Mouse (Mus musculus) forebrain, embryonic 14.5 days (tissue): ENCODE results near the gene Ahnak2. TPM values are rescaled to one million over a fixed set of nuclear protein-coding genes. Genes with fewer than 3 reads are reported as not detected.
A peak's percentile ranks its signal among the peaks of the same experiment; 100 is the strongest.

Experiments
- ATAC-seq: fragments of 200-750 bp; cut with Nextera tagmentation; 2 replicates; pipeline ENCODE4 v1.8.0; 2017; ENCODE audit warnings: mild to moderate bottlenecking, moderate library complexity
- DNase-seq: peaks from one replicate; pipeline ENCODE4 v3.0.0-alpha.2; 2015; ENCODE audit warnings: low spot score
- H3K27ac ChIP-seq: fragments of 300-500 bp; sonication (generic); 2 replicates; pipeline ENCODE4 v1.5.1; 2014; ENCODE audit warnings: low read depth, mild to moderate bottlenecking, control low read depth, low read length, moderate library complexity
- H3K27me3 ChIP-seq: fragments of 300-500 bp; sonication (generic); replicated peaks from 2 replicates; pipeline ENCODE4 v1.6.1; 2014; ENCODE audit warnings: low read length, control low read depth, mixed read lengths; ENCODE audit not compliant: control insufficient read depth, insufficient read depth
- H3K36me3 ChIP-seq: fragments of 300-500 bp; sonication (generic); 2 replicates; pipeline ENCODE4 v1.6.1; 2014; ENCODE audit warnings: low read length, control low read depth; ENCODE audit not compliant: control insufficient read depth, insufficient read depth
- H3K4me1 ChIP-seq: fragments of 300-500 bp; sonication (generic); 2 replicates; pipeline ENCODE4 v1.6.1; 2014; ENCODE audit warnings: antibody characterized with exemption, low read length, control low read depth; ENCODE audit not compliant: control insufficient read depth, insufficient read depth
- H3K4me2 ChIP-seq: fragments of 300-500 bp; sonication (generic); 2 replicates; pipeline ENCODE4 v1.6.1; 2014; ENCODE audit warnings: mild to moderate bottlenecking, control low read depth, low read length
- H3K4me3 ChIP-seq: fragments of 300-500 bp; sonication (generic); 2 replicates; pipeline ENCODE4 v1.5.1; 2014; ENCODE audit warnings: low read depth, low read length, control low read depth
- H3K9ac ChIP-seq: fragments of 300-500 bp; sonication (generic); 2 replicates; pipeline ENCODE4 v1.6.1; 2014; ENCODE audit warnings: mild to moderate bottlenecking, low read length, control low read depth, moderate library complexity
- H3K9me3 ChIP-seq: fragments of 300-500 bp; sonication (generic); replicated peaks from 2 replicates; pipeline ENCODE4 v1.6.1; 2016; ENCODE audit warnings: low read length, control low read depth, mixed read lengths; ENCODE audit not compliant: control insufficient read depth
- WGBS: fragments of 180-500 bp; shearing (Covaris S2); extraction: QIAGEN DNeasy Blood & Tissue Kit; methylation state at CpG from one replicate; pipeline ENCODE4 v1.1.7; 2014; 5-methylcytosine and 5-hydroxymethylcytosine counted together
- polyA plus RNA-seq: library from polyadenylated mRNA; unstranded; fragments of >200 nt; fragmentation: Nextera tagmentation; extraction: Ambion mirVana; gene quantifications from 2 replicates; pipeline ENCODE4 v1.2.1, GENCODE M21; 2014

Ahnak2 gene
- polyA plus RNA-seq, 1 experiment from 2014 or later = 0.29 TPM

GRCm38 (mm10) chr12:112795466-112796104 lies 6.9 kb downstream of the Ahnak2 start:
- Histone ChIP-seq H3K4me1 (peaks cover 3% of the 10 kb centered on the region; the same call in 1 of the 2 replicates), H3K4me2 (no peak overlapping the region), H3K36me3 (no peaks in the 10 kb centered on the region), H3K27ac (no peak overlapping the region), H3K9ac (no peak overlapping the region), H3K27me3 (peaks cover under 1% of the 10 kb centered on the region; the same call in 1 of the 2 replicates), H3K4me3 (no peak overlapping the region), H3K9me3 (no peaks in the 10 kb centered on the region)
- DNase-seq = no peak
- WGBS = 71% methylated on average over 18 of the region's 18 CpGs
- no peak for ATAC-seq

- H3K27me3 ChIP-seq = no peaks in the 10 kb centered on the region; the same call in 1 of the 2 replicates
- ATAC-seq (no peak), DNase-seq (no peak)
- no peak overlapping the region for H3K4me2 ChIP-seq
- H3K4me1 ChIP-seq = peaks cover 3% of the 10 kb centered on the region; the same call in 1 of the 2 replicates
- H3K27ac ChIP-seq = no peak overlapping the region
- WGBS = 83% methylated on average over 5 of the region's 5 CpGs
- no peak overlapping the region for H3K4me3 ChIP-seq
- H3K9me3 ChIP-seq = no peaks in the 10 kb centered on the region
- no peaks in the 10 kb centered on the region for H3K36me3 ChIP-seq
- H3K9ac ChIP-seq = no peak overlapping the region
These were observed 7.5 kb downstream of the Ahnak2 start for GRCm38 (mm10) chr12:112794998-112795397.

- H3K27ac ChIP-seq = no peak overlapping the region
- H3K27me3 ChIP-seq = no peaks in the 10 kb centered on the region; the same call in 1 of the 2 replicates
- no peak overlapping the region for H3K4me2 ChIP-seq
- H3K4me1 ChIP-seq = peaks cover 3% of the 10 kb centered on the region; the same call in 1 of the 2 replicates
- no peaks in the 10 kb centered on the region for H3K36me3 ChIP-seq
- 32% methylated on average over 7 of the region's 7 CpGs for WGBS
- no peak overlapping the region for H3K4me3 ChIP-seq
- no peak overlapping the region for H3K9ac ChIP-seq
- ATAC-seq (no peak), DNase-seq (no peak)
- no peaks in the 10 kb centered on the region for H3K9me3 ChIP-seq
These were observed 8.1 kb downstream of the Ahnak2 start for GRCm38 (mm10) chr12:112794356-112794816.

- DNase-seq (no peak), ATAC-seq (no peak)
- H3K4me3 ChIP-seq = no peak overlapping the region
- H3K4me1 ChIP-seq = peaks cover 3% of the 10 kb centered on the region; the same call in 1 of the 2 replicates
- H3K9me3 ChIP-seq = no peaks in the 10 kb centered on the region
- 0 out of 2 replicates have a peak overlapping the region, but pooled peaks have one; percentile 8 for H3K9ac ChIP-seq
- no peaks in the 10 kb centered on the region for H3K36me3 ChIP-seq
- no peaks in the 10 kb centered on the region; the same call in 1 of the 2 replicates for H3K27me3 ChIP-seq
- no peak overlapping the region for H3K4me2 ChIP-seq
- H3K27ac ChIP-seq = no peak overlapping the region
- 70% methylated on average over 13 of the region's 13 CpGs for WGBS
These were observed 8.7 kb downstream of the Ahnak2 start for GRCm38 (mm10) chr12:112793601-112794355.

- 78% methylated on average over 8 of the region's 8 CpGs for WGBS
- H3K9ac ChIP-seq = no peak overlapping the region
- DNase-seq (no peak), ATAC-seq (no peak)
- no peaks in the 10 kb centered on the region for H3K9me3 ChIP-seq
- H3K4me3 ChIP-seq = no peak overlapping the region
- H3K4me1 ChIP-seq = peaks cover 3% of the 10 kb centered on the region; the same call in 1 of the 2 replicates
- no peaks in the 10 kb centered on the region for H3K36me3 ChIP-seq
- no peaks in the 10 kb centered on the region for H3K27me3 ChIP-seq
- no peak overlapping the region for H3K4me2 ChIP-seq
- no peak overlapping the region for H3K27ac ChIP-seq
These were observed 11.4 kb downstream of the Ahnak2 start for GRCm38 (mm10) chr12:112791026-112791425.

GRCm38 (mm10) chr12:112774481-112774880 lies 28.0 kb downstream of the Ahnak2 start:
- DNase-seq = no peak
- no peaks in the 10 kb centered on the region for H3K27me3 ChIP-seq
- no peaks in the 10 kb centered on the region for H3K4me1 ChIP-seq
- WGBS = 96% methylated on average over 10 of the region's 10 CpGs
- no peaks in the 10 kb centered on the region for H3K9me3 ChIP-seq
- no peak overlapping the region for H3K4me3 ChIP-seq
- H3K9ac ChIP-seq = no peak overlapping the region
- no peak overlapping the region for H3K4me2 ChIP-seq
- H3K36me3 ChIP-seq = no peaks in the 10 kb centered on the region
- H3K27ac ChIP-seq = no peak overlapping the region
- ATAC-seq = no peak

GRCm38 (mm10) chr12:112774026-112774425 lies 28.4 kb downstream of the Ahnak2 start:
- DNase-seq (no peak), ATAC-seq (no peak)
- no peak overlapping the region for H3K4me2 ChIP-seq
- H3K27me3 ChIP-seq = no peaks in the 10 kb centered on the region
- H3K9me3 ChIP-seq = no peaks in the 10 kb centered on the region
- no peak overlapping the region for H3K27ac ChIP-seq
- 90% methylated on average over 6 of the region's 6 CpGs for WGBS
- H3K4me3 ChIP-seq = no peak overlapping the region
- no peaks in the 10 kb centered on the region for H3K4me1 ChIP-seq
- H3K36me3 ChIP-seq = no peaks in the 10 kb centered on the region
- H3K9ac ChIP-seq = no peak overlapping the region

- no peaks in the 10 kb centered on the region for H3K36me3 ChIP-seq
- DNase-seq = no peak
- H3K4me3 ChIP-seq = no peak overlapping the region
- no peaks in the 10 kb centered on the region for H3K9me3 ChIP-seq
- H3K4me1 ChIP-seq = no peaks in the 10 kb centered on the region
- no peak overlapping the region for H3K9ac ChIP-seq
- H3K4me2 ChIP-seq = no peak overlapping the region
- ATAC-seq = no peak
- no peak overlapping the region for H3K27ac ChIP-seq
- 44% methylated on average over 9 of the region's 9 CpGs for WGBS
- no peaks in the 10 kb centered on the region for H3K27me3 ChIP-seq
These were observed 29.1 kb downstream of the Ahnak2 start for GRCm38 (mm10) chr12:112773366-112773765.

- Histone ChIP-seq H3K9me3 (no peaks in the 10 kb centered on the region), H3K27me3 (no peaks in the 10 kb centered on the region), H3K36me3 (no peaks in the 10 kb centered on the region), H3K4me2 (no peak overlapping the region), H3K4me3 (no peak overlapping the region), H3K27ac (no peak overlapping the region), H3K9ac (no peak overlapping the region), H3K4me1 (no peaks in the 10 kb centered on the region)
- no peak for ATAC-seq
- DNase-seq = no peak
- WGBS = 92% methylated on average over 14 of the region's 14 CpGs
These were observed 30.2 kb downstream of the Ahnak2 start for GRCm38 (mm10) chr12:112772306-112772705.
